Mouse (Mus musculus) naive thymus-derived CD4-positive, alpha-beta T cell, adult 2 months (primary cell): Measurements from ENCODE around the gene Acot7.

Source experiments
- DNase-seq: peaks from one replicate; pipeline ENCODE4 v3.0.0-alpha.2; 2011; ENCODE audit warnings: low read depth

The Acot7 gene

GRCm38 (mm10) chr4:152179946-152180660, 2.2 kb downstream of the Acot7 start:
- no peak for DNase-seq

DNA sequence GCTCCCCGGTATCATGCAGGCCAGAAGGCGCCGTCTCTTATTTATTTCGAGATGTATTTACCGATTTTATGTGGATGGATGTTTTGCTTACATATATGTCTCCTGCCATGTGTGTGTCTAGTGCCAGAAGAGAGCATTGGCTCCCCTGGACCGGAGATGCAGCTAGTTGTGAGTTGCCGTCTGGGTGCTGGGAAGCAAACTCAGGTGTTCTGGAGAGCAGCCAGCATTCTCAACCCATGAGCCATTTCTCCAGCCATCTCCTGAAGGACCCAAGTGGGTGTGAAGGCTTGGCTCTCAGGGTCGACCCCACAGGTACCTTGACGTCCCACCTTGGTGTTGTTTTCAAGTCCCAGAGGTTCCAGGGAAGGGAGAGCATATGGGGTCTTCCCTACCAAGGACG, 4.3 kb downstream of the Acot7 start:
- DNase-seq, result no peak

DNA sequence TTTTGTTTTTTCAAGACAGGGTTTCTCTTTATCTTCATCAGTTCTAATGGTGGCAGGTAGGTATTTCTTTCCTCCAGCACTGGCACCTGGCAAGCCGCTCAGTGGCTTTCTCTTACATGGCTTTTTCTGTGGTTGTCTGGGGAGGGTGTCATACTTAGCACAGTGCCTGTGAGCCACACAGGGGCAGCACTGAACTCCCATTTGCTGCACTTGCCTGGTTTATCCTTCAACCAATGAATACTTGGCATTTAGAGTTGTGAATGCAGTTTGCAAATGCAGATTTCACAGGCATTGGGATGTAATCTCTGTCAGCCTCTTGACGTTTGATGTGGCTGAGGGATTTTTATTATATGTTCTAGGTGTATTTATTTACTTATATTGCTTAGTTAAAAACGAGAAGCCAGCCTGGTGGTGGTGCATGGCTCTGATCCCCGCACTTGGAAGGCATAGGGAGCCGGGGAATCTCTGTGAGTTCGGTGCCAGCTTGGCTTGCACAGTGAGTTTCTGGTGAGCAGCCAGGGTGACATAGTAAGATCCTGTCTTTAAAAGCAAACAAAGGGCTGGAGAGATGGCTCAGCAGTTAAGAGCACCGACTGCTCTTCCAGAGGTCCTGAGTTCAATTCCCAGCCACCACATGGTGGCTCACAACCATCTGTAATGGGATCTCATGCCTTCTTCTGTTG, 6.6 kb downstream of the Acot7 start:
- peak; percentile 57 for DNase-seq

- peak; percentile 51 for DNase-seq
Measured at GRCm38 (mm10) chr4:152185137-152185509, 7.2 kb downstream of the Acot7 start.

- DNase-seq, result peak; percentile 57
Measured at GRCm38 (mm10) chr4:152185510-152186204, 7.7 kb downstream of the Acot7 start.

- DNase-seq, result peak; percentile 45
Measured at GRCm38 (mm10) chr4:152186205-152187082, 8.5 kb downstream of the Acot7 start.

- DNase-seq, result no peak
Measured at GRCm38 (mm10) chr4:152187142-152187541, 9.2 kb downstream of the Acot7 start.

GRCm38 (mm10) chr4:152188651-152189050, 10.7 kb downstream of the Acot7 start:
- DNase-seq, result peak; percentile 54

DNA sequence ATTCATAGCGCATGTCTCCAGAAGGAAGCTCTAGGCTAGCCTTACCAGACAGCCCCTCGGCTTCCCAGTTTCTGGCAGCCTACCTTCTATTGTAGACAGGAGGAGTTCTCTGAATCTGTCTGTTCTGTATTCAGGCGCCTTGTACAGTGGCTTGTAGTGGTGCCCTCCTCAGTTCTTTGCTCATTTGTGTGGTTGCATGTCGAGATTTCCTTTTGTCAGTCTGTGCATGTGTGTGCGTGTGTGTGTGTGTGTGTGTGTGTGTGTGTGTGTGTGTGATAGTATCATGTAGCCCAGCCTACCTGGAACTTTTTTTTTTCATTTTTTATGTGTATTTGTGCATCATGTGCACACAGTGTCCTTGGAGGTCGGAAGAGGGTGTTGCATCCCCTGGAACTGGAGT, 11.1 kb downstream of the Acot7 start:
- DNase-seq, result peak; percentile 61

DNA sequence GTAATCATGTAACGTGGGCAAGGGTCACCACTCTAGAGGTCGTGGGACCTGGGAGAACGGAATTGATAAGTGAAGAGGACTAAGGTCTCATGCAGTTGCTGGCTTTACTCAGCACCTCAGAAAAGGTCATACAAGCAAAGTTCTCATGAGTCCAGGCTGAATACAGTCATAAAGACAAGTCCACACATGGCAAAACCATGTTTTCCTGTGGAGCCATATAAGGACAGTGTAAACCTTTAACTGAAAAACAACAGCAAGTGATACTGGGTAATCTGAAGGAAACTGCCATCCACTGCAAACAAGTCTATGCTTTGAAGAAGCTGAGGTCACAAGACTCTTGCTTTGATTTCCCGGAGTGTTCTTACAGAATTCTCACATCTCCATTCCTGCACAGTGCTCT, 11.8 kb downstream of the Acot7 start:
- DNase-seq, result peak; percentile 58

- peak; percentile 37 for DNase-seq
Measured at GRCm38 (mm10) chr4:152190096-152190653, 12.2 kb downstream of the Acot7 start.

- no peak for DNase-seq
Measured at GRCm38 (mm10) chr4:152190701-152191100, 12.8 kb downstream of the Acot7 start.

- no peak for DNase-seq
Measured at GRCm38 (mm10) chr4:152192569-152192968, 14.6 kb downstream of the Acot7 start.

DNA sequence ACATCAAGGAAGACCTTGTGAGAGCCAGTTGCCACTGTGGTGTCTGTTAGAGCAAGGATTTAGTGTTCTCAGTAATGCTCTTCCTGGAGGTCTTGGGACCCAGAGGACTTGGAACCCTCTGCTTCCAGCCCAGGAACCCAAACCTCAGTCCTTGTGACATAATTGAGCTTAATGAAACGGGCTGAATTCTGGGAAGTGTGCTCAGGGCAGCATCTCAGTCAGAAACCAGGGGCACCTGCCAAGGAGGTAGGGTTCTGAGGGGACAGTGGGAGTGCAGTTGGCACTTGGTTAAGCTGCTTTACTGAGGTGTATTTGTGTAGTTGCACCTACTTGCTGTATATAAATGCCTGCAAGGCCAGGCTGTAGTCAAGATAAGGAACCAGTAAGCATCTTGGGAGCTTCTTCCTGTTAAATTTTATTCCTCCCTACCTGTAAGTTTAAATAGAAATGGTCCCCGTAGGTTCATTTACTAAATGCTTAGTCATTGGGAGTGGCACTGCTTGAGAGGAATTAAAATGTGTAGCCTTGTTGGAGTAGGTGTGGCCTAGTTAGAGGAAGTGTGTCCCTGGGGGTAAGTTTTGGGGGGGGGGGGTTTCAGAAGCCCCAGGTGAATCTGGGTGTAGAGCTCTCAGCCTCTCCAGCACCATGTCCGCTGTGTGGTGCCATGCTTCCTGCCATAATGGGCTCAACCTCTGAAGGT, 16.7 kb downstream of the Acot7 start:
- DNase-seq, result no peak

GRCm38 (mm10) chr4:152196276-152196675, 18.3 kb downstream of the Acot7 start:
- no peak for DNase-seq

- DNase-seq, result peak; percentile 62
Measured at GRCm38 (mm10) chr4:152197545-152197944, 19.6 kb downstream of the Acot7 start.

- DNase-seq, result no peak
Measured at GRCm38 (mm10) chr4:152199617-152200016, 21.7 kb downstream of the Acot7 start.

GRCm38 (mm10) chr4:152201492-152201891, 23.6 kb downstream of the Acot7 start:
- DNase-seq, result no peak

GRCm38 (mm10) chr4:152202418-152202817, 24.5 kb downstream of the Acot7 start:
- no peak for DNase-seq

- DNase-seq, result no peak
Measured at GRCm38 (mm10) chr4:152202905-152203304, 25.0 kb downstream of the Acot7 start.

- DNase-seq, result no peak
Measured at GRCm38 (mm10) chr4:152204663-152205062, 26.7 kb downstream of the Acot7 start.
